Mouse (Mus musculus): ENCODE data around the gene Gm1113. TPM values are rescaled to one million over a fixed set of nuclear protein-coding genes. Genes with fewer than 3 reads are reported as not detected.

The Gm1113 gene
- total RNA-seq, 2 experiments from 2014 or later: not detected

GRCm38 (mm10) chr9:35535110-35535509, 17.0 kb upstream of the Gm1113 start:
- intact Hi-C loops (cut with DNase I): loop anchor here (2.0 to 5.0 kb wide), 2 partner anchors 113 to 252 kb away; partner anchors contain the start of gene Cdon
- peak in 1 of 2 experiments; percentile 55 for DNase-seq (ENCODE audit: extremely low spot score in 1 of 2, low spot score in 2 of 2)

DNA sequence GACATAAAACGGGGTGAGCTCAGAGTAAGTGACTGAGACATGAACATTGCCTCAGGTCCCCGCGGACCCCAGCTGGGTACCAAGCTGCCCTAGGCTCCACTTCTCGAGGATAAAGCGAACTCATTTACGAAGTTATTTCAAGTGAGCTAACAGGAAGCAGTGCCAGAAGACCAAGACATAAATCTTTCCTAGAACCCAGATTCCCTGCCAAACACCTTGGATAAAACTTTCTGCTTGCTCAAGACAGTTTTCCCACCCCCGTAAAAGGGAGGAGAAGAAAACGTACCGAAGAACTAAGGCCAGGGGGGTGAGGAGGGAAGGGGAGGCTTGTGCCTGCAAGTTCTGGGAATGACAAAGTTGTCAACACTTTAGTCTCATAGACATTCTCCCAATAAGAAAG, 15.2 kb upstream of the Gm1113 start:
- no peak for DNase-seq (ENCODE audit: extremely low spot score in 1 of 2, low spot score in 2 of 2)
- intact Hi-C loops (cut with DNase I): no loop called here

GRCm38 (mm10) chr9:35529796-35530195, 11.7 kb upstream of the Gm1113 start:
- intact Hi-C loops (cut with DNase I): no loop called here
- no peak for DNase-seq (ENCODE audit: extremely low spot score in 1 of 2, low spot score in 2 of 2)

GRCm38 (mm10) chr9:35529141-35529540, 11.1 kb upstream of the Gm1113 start:
- intact Hi-C loops (cut with DNase I): no loop called here
- no peak for DNase-seq (ENCODE audit: extremely low spot score in 1 of 2, low spot score in 2 of 2)

DNA sequence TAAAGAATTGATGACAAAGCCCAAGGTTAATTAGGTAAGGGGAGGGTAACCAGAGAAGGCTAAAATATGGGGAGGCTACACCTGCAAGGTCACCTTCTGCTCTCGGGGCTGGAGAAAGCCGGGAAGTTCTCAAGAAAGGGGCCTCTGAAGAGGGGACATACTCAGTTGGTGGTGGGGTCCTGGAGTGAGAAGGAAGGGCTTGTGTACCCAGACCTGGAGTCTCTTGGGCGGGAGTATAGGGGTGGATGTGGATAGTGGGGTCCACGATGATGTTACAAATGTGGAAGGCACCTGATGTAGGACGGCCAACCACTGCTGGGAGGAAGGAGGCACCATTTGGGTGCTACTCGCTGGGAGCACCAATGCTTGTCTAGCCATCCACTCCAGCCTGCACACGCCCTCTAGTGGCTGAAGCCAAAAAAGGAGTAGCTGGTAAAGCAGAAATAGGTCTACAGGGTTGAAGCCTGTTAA, 5.9 kb upstream of the Gm1113 start:
- peak; percentile 74 to 79 for DNase-seq (ENCODE audit: extremely low spot score in 1 of 2, low spot score in 2 of 2)
- intact Hi-C loops (cut with DNase I): loop anchor here (5.0 kb wide), 2 partner anchors 102 to 237 kb away; partner anchors contain the start of gene Cdon

- peak; percentile 53 to 62 for DNase-seq (ENCODE audit: extremely low spot score in 1 of 2, low spot score in 2 of 2)
These were observed 5.5 kb upstream of the Gm1113 start for GRCm38 (mm10) chr9:35523541-35523940.

DNA sequence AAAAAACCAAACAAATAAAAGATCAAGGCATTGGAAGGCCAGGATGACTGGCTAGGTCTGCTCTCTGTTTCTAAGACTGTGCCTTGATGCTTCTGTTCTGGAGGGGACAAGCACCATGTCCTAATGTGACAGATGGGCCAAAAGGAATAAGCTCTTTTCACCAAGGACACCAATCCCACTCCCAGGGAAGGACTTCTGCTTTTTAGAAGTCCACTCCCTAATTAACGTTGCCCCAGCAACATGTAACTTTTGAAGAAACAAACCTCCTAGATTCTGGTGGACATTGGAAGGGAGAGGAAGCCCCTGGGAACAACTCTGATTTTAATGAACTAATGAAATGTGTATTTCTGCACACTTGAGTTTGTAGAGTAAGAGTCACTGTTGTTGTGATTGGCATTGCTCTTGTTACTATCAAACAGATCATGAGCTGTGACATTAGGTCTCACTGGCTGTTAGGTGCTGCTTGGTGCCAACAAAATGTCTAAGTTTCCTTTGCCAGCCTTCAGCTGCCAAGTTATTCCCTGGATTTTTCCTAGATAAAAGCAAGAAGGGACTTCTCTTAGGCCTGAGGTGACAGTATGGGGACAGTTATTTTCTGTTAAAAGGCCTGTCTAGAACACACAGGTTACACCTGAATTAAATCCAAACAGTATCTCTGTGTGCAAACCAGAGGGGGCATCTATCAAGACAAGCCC, 4.9 kb upstream of the Gm1113 start:
- peak in 1 of 2 experiments; percentile 0 for DNase-seq (ENCODE audit: extremely low spot score in 1 of 2, low spot score in 2 of 2)
- intact Hi-C loops (cut with DNase I): loop anchor here (5.0 kb wide), 2 partner anchors 101 to 236 kb away; partner anchors contain the start of gene Cdon

More at GRCm38 (mm10) chr9:35523541-35523940, 5.5 kb upstream of the Gm1113 start:
- intact Hi-C loops (cut with DNase I): loop anchor here (5.0 kb wide), 2 partner anchors 101 to 236 kb away; partner anchors contain the start of gene Cdon

- intact Hi-C loops (cut with DNase I): loop anchor here (5.0 kb wide), 2 partner anchors 100 to 235 kb away; partner anchors contain the start of gene Cdon
- DNase-seq (ENCODE audit: extremely low spot score in 1 of 2, low spot score in 2 of 2): no peak
These were observed 4.2 kb upstream of the Gm1113 start for GRCm38 (mm10) chr9:35522241-35522640.

GRCm38 (mm10) chr9:35520631-35521348, 2.7 kb upstream of the Gm1113 start:
- DNase-seq (ENCODE audit: extremely low spot score in 1 of 2, low spot score in 2 of 2): no peak
- intact Hi-C loops (cut with DNase I): loop anchor here (5.0 kb wide), 2 partner anchors 98 to 233 kb away; partner anchors contain the start of gene Cdon

- intact Hi-C loops (cut with DNase I): no loop called here
- no peak for DNase-seq (ENCODE audit: extremely low spot score in 1 of 2, low spot score in 2 of 2)
These were observed 1.4 kb downstream of the Gm1113 start for GRCm38 (mm10) chr9:35516711-35517110.

DNA sequence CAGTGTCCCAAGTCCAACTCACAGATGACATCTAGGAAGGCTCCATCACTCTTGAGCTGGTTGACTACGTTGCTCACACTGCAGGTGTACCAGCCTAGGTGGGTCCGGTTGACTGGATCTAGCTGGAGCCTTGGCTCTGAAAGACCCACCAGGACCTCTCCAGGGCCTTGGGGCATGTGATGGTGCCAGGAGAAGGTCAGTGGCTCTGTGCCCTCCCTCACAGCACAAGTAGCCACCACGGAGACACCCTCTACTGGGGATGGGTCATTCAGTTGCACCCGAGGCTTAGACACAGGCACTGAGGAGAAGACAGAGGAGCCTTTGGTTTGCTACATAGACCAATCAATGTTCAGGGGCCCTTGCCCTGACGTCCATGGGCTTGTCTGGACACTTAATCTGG, 1.9 kb downstream of the Gm1113 start:
- no peak for DNase-seq (ENCODE audit: extremely low spot score in 1 of 2, low spot score in 2 of 2)
- intact Hi-C loops (cut with DNase I): no loop called here

GRCm38 (mm10) chr9:35513900-35514299, 4.2 kb downstream of the Gm1113 start:
- no peak for DNase-seq (ENCODE audit: extremely low spot score in 1 of 2, low spot score in 2 of 2)
- intact Hi-C loops (cut with DNase I): no loop called here

- intact Hi-C loops (cut with DNase I): no loop called here
- DNase-seq (ENCODE audit: extremely low spot score in 1 of 2, low spot score in 2 of 2): peak; percentile 31 to 40
These were observed 9.8 kb downstream of the Gm1113 start for GRCm38 (mm10) chr9:35508234-35508633.

- intact Hi-C loops (cut with DNase I): no loop called here
- no peak for DNase-seq (ENCODE audit: extremely low spot score in 1 of 2, low spot score in 2 of 2)
These were observed 15.6 kb downstream of the Gm1113 start for GRCm38 (mm10) chr9:35502361-35503000.

GRCm38 (mm10) chr9:35499946-35500345, 18.1 kb downstream of the Gm1113 start:
- DNase-seq (ENCODE audit: extremely low spot score in 1 of 2, low spot score in 2 of 2): no peak
- intact Hi-C loops (cut with DNase I): no loop called here

DNA sequence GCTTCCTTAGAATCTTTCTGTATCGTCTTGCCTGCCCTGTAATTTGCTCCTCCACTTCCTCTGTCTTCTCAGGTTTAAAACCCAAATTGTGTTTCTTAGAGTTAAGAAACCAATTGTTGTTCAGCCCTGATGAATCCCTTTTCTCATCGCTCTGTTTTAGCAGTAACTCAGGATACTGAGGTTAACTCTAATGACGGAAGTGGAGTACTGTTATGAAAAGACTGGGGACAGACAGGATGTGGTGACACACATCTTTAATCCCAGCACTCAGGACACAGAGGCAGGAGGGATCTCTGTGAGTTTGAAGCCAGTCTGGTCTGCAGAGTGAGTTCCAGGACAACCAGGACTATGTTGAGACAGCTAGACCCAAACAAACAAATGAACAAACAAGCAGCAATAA, 22.6 kb downstream of the Gm1113 start:
- DNase-seq (ENCODE audit: extremely low spot score in 1 of 2, low spot score in 2 of 2): no peak
- intact Hi-C loops (cut with DNase I): no loop called here

GRCm38 (mm10) chr9:35494937-35495336, 23.1 kb downstream of the Gm1113 start:
- intact Hi-C loops (cut with DNase I): no loop called here
- DNase-seq (ENCODE audit: extremely low spot score in 1 of 2, low spot score in 2 of 2): no peak

GRCm38 (mm10) chr9:35493733-35494092, 24.4 kb downstream of the Gm1113 start:
- no peak for DNase-seq (ENCODE audit: extremely low spot score in 1 of 2, low spot score in 2 of 2)
- intact Hi-C loops (cut with DNase I): no loop called here

DNA sequence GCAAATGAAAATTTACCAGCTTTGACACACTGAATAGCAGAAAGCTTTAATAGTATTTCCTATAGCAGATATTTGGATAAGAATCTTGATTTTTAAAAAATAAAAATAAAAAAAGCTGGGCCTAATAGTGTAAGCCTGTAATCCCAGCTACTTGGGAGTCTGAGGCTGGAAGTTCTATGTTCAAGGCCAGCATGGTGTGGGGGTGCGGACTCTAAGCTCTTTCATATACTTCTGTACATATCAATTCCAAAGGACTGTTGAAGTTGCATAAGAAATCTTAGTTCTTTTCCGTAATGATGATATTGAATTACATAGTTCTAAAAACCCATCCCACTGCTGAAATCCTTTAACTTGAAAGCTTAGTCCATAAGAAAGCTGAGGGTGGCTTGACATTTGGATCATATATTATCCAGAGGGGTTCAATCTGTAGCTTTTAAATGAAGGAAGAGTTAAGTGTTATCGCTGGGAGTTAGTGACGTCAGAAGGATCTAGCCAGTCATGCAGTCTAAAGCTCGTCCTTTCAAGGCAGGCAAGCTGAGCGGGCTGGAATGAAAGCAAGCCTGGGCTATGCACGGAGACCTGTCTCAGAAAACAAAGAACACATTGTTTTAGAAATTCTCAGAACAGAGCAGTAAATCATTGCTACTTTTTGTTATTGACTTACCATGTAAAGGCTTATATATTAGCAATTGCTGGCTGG, 24.9 kb downstream of the Gm1113 start:
- intact Hi-C loops (cut with DNase I): no loop called here
- DNase-seq (ENCODE audit: extremely low spot score in 1 of 2, low spot score in 2 of 2): no peak
